Mouse (Mus musculus) stomach, embryonic 14.5 days (tissue): Measurements from ENCODE around the gene Wdfy2. TPM values are rescaled to one million over a fixed set of nuclear protein-coding genes. Genes with fewer than 3 reads are reported as not detected.
"Not testable (repeated sequence)": the region's sequence is repeated elsewhere in the genome, so short reads cannot be mapped to it uniquely, and the experiment has no call there.

Experiments used
- ATAC-seq: fragments of 200-750 bp; cut with Nextera tagmentation; 2 replicates; pipeline ENCODE4 v1.8.0; 2017; ENCODE audit warnings: low read depth, moderate TSS enrichment; ENCODE audit not compliant: insufficient number of reproducible peaks, insufficient read depth, low FRiP score
- H3K27ac ChIP-seq: fragments of 300-500 bp; sonication (generic); 2 replicates; pipeline ENCODE4 v1.5.1; 2014; ENCODE audit warnings: mild to moderate bottlenecking, low read length, moderate library complexity, mixed read lengths
- H3K27me3 ChIP-seq: fragments of 300-500 bp; sonication (generic); 2 replicates; pipeline ENCODE4 v1.6.1; 2014; ENCODE audit warnings: low read length, control low read depth, mixed read lengths; ENCODE audit not compliant: control insufficient read depth, insufficient read depth
- H3K36me3 ChIP-seq: fragments of 300-500 bp; sonication (generic); 2 replicates; pipeline ENCODE4 v1.6.1; 2014; ENCODE audit warnings: mild to moderate bottlenecking, control low read depth, low read length, moderate library complexity, mixed read lengths; ENCODE audit not compliant: control insufficient read depth, insufficient read depth
- H3K4me1 ChIP-seq: fragments of 300-500 bp; sonication (generic); 2 replicates; pipeline ENCODE4 v1.6.1; 2014; ENCODE audit warnings: low read length, control low read depth, mixed read lengths; ENCODE audit not compliant: control insufficient read depth, insufficient read depth
- H3K4me2 ChIP-seq: fragments of 300-500 bp; sonication (generic); replicated peaks from 2 replicates; pipeline ENCODE4 v1.6.1; 2014; ENCODE audit warnings: low read depth, low read length, control low read depth
- H3K4me3 ChIP-seq: fragments of 300-500 bp; sonication (generic); 2 replicates; pipeline ENCODE4 v1.5.1; 2014; ENCODE audit warnings: low read depth, low read length, control low read depth
- H3K9ac ChIP-seq: fragments of 300-500 bp; sonication (generic); replicated peaks from 2 replicates; pipeline ENCODE4 v1.6.1; 2014; ENCODE audit warnings: low read depth, mild to moderate bottlenecking, control low read depth, low read length, moderate library complexity, mixed read lengths
- H3K9me3 ChIP-seq: fragments of 300-500 bp; sonication (generic); 2 replicates; pipeline ENCODE4 v1.6.1; 2016; ENCODE audit warnings: low read depth, low read length, control low read depth; ENCODE audit not compliant: control insufficient read depth
- WGBS: fragments of 180-500 bp; shearing (Covaris S2); extraction: QIAGEN DNeasy Blood & Tissue Kit; methylation state at CpG from one replicate; pipeline ENCODE4 v1.1.7; 2014; 5-methylcytosine and 5-hydroxymethylcytosine counted together
- polyA plus RNA-seq: library from polyadenylated mRNA; unstranded; fragments of >200 nt; fragmentation: Nextera tagmentation; extraction: Ambion mirVana; gene quantifications from 2 replicates; pipeline ENCODE4 v1.2.1, GENCODE M21; 2014

The Wdfy2 gene
- polyA plus RNA-seq, 1 experiment from 2014 or later = 9.4 TPM

DNA sequence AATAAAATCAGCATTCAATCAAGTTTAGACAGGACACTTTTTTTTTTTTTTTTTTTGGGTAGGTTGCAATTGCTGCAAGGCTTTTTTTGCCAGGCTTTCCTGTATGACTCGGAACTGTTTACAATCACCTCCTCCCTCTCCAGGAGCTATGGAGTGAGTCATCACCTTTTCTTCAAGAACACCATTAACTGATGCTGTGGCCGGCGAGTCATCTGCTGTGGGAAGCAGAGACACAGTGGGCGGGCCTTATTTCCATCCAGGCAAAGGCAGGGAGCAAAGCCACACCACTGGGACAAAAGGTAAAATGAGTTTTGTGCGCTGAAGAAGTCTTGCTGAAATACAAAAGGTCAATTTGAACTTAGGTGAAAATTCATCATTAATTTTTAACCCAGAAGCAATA, 24.7 kb upstream of the Wdfy2 start:
- Histone ChIP-seq H3K36me3 (no peaks in the 10 kb centered on the region), H3K27me3 (no peaks in the 10 kb centered on the region), H3K9me3 (no peaks in the 10 kb centered on the region), H3K27ac (no peak overlapping the region), H3K4me1 (no peaks in the 10 kb centered on the region), H3K4me3 (no peak overlapping the region), H3K9ac (no peak overlapping the region), H3K4me2 (no peak overlapping the region)
- 28% methylated on average over 5 of the region's 5 CpGs for WGBS
- ATAC-seq = no peak

DNA sequence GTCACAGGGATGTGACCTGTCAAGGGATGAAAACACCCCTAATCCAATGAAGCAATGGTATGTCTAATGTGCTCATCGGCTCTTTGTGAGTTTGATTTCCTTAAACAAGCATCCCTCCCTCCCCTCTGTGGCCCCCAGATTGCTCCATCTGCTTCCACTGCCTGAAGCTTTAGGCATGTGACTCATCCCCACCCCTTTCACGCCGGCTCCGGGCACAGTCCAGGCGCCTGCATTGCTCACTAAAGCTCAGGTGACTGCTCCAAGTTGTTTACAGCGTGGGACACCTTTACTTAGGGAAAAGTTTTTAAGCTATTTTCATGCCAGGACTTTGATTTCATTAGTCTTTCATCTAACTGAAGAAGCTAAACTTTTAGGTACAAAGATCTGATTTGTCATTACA, 22.9 kb upstream of the Wdfy2 start:
- WGBS = 54% methylated on average over 6 of the region's 6 CpGs
- ATAC-seq = no peak
- H3K9me3 ChIP-seq = no peaks in the 10 kb centered on the region
- H3K4me2 ChIP-seq = no peak overlapping the region
- no peak overlapping the region for H3K9ac ChIP-seq
- no peaks in the 10 kb centered on the region for H3K36me3 ChIP-seq
- no peak overlapping the region for H3K4me3 ChIP-seq
- no peaks in the 10 kb centered on the region for H3K4me1 ChIP-seq
- H3K27ac ChIP-seq = no peak overlapping the region
- H3K27me3 ChIP-seq = no peaks in the 10 kb centered on the region

DNA sequence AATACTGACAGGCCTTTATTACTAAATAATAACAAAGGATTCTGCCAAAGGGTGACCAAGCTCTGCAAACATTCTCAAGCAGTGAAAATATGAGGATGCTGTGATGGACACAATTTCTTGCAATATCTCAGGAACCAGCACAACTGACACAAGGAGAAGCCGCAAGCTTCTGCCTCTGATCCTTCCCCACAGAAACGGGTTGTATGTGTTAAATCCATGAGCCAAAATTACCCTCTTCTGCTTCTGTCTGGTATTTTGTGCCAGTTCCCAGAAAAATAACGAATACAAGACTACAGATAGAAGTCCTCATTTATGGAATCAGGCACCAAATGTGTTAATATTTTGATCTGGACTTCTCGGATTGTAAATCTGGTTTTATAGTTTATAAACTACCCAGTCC, 20.7 kb upstream of the Wdfy2 start:
- no peaks in the 10 kb centered on the region for H3K36me3 ChIP-seq
- WGBS = 78% methylated on average over 4 of the region's 4 CpGs

DNA sequence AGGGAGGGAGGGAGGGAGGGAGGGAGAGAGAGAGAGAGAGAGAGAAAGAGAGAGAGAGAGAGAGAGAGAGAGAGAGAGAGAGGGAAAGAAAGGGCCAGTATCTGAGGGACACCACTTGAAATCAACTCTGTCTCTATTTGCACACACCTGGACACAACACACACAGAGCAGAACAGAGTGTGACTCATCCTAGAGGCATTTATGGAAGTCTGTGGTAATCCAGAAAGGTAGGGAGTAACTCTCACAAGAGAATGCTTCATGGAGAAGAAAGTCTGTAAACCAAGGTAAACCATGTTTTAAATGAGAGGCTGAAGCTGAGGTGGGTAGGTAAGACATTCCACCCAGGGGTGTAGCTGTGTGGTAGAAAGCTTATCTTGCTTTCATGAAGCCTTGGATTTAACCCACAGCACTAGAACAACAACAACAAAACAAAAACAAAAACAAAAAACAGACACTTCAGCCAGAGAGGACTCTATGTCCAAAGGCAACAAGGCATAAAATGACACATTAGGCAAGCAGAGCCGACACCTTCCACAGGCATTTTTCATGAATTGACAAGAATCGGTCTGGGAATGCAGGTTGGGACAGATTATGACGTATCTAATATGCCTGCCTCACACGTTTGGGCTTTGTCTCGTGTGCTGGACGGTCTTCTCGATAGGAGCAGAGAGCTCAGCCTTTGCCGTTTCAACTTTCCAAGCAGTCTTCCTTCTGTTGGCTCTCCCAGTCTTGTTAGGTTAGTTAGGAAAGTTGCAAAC, 11.7 kb upstream of the Wdfy2 start:
- no peaks in the 10 kb centered on the region for H3K4me1 ChIP-seq
- WGBS = 79% methylated on average over 8 of the region's 8 CpGs
- no peak overlapping the region for H3K4me3 ChIP-seq
- H3K9me3 ChIP-seq = no peaks in the 10 kb centered on the region
- no peak overlapping the region for H3K9ac ChIP-seq
- no peaks in the 10 kb centered on the region for H3K36me3 ChIP-seq
- H3K4me2 ChIP-seq = no peak overlapping the region
- H3K27me3 ChIP-seq = no peaks in the 10 kb centered on the region
- no peak overlapping the region for H3K27ac ChIP-seq
- ATAC-seq = no peak

More for the DNA sequence above, 20.7 kb upstream of the Wdfy2 start:
- no peaks in the 10 kb centered on the region for H3K4me1 ChIP-seq
- H3K27me3 ChIP-seq = no peaks in the 10 kb centered on the region
- H3K9ac ChIP-seq = no peak overlapping the region
- ATAC-seq = no peak
- H3K4me3 ChIP-seq = no peak overlapping the region
- no peak overlapping the region for H3K27ac ChIP-seq
- H3K4me2 ChIP-seq = no peak overlapping the region
- no peaks in the 10 kb centered on the region for H3K9me3 ChIP-seq

DNA sequence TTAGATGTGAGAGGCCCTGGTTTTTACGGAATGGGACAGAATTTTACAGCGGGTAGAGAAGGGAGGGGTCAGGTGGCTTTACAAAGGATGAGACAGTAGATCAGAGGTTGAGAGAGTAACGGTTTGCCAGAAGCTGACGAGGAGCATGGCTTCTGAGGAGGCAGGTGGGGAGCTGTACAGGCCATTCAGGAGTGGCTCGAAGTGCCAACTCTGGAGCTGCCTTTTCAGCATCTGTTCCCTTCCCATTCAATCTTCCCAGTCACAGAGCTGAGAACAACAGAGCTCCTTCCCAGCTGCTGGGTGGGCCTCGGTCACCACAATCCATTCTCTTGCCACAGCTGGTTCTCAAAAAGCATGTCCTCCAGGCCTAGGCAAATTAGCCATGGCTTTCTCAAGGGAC, 8.2 kb upstream of the Wdfy2 start:
- H3K9ac ChIP-seq = no peak overlapping the region
- no peaks in the 10 kb centered on the region for H3K9me3 ChIP-seq
- H3K36me3 ChIP-seq = no peaks in the 10 kb centered on the region
- H3K27ac ChIP-seq = no peak overlapping the region
- H3K4me3 ChIP-seq = no peak overlapping the region
- H3K4me2 ChIP-seq = no peak overlapping the region
- 51% methylated on average over 6 of the region's 6 CpGs for WGBS
- no peak for ATAC-seq
- no peaks in the 10 kb centered on the region for H3K4me1 ChIP-seq
- no peaks in the 10 kb centered on the region for H3K27me3 ChIP-seq

DNA sequence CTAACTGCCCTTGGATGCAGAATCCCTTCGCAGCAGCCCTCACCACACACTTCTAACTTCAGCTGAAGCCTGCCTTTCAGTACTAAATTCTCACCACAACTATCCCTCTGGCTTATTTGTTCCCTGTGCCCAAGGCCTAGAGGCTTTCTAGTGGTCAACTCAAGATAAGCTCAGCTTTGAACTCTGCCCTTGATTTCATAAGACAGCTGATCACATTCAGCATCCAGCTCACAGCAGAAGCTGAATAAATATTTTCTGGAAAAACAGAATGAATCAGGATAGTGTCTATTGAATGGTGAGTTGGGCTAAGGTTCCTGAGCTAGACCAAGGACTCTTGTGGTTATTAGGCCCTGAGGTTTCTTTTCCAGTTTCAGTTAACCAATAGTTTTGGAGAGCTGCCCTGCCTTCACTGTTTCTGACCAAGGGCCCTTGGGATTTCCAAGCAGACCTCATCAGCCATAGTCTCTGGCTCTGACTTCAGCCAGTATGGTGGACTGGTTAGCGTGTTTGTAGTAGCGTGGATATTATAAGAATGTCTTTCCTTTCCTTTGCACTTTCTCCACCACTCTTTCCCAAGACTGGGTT, 5.7 kb upstream of the Wdfy2 start:
- H3K4me1 ChIP-seq = no peaks in the 10 kb centered on the region
- H3K27me3 ChIP-seq = no peaks in the 10 kb centered on the region
- H3K9me3 ChIP-seq = no peaks in the 10 kb centered on the region
- no peaks in the 10 kb centered on the region for H3K36me3 ChIP-seq
- H3K9ac ChIP-seq = no peak overlapping the region
- no peak for ATAC-seq
- no peak overlapping the region for H3K4me2 ChIP-seq
- 97% methylated on average over 3 of the region's 3 CpGs for WGBS
- H3K4me3 ChIP-seq = no peak overlapping the region
- H3K27ac ChIP-seq = no peak overlapping the region

DNA sequence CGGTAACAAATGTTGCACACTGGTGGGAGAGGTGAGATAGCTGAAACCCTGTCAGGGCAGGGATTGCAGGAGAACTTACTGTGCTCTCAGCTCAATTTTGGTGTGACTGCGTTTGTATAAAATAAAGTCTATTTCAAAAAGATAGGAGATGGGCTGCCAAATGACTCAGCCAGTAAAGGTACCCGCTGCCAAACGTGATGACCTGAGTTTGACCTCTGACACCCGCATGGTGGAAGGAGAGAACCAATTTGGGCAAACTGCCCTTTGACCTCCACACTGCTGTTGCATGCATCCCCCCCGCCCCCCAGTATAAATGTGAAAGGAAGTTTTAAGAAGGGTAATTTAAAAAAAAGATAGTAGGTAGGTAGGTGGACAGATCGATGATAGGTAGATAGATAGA, 4.4 kb upstream of the Wdfy2 start:
- Histone ChIP-seq H3K27me3 (no peaks in the 10 kb centered on the region), H3K9ac (no peak overlapping the region), H3K27ac (no peak overlapping the region), H3K4me3 (no peak overlapping the region), H3K9me3 (no peaks in the 10 kb centered on the region), H3K4me1 (no peaks in the 10 kb centered on the region), H3K36me3 (no peaks in the 10 kb centered on the region), H3K4me2 (no peak overlapping the region)
- no peak for ATAC-seq
- 53% methylated on average over 7 of the region's 7 CpGs for WGBS

DNA sequence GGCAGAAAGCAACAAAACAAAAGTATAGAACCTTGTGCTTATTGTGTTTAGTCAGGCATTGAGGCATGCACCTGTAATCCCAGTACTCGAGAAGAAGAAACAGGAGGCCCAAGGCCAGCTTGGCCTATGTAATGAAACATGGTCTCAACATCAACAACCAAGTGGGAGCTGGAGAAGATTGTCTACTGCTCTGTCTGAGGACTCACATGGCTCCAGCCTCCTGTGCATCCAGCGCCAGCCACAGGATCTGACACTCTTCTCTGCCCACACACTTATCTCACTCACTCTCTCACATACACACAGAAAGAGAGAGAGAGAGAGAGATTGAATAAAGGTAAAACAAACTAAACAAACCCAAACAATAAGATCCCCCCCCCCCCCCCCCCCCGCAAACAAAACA, 3.9 kb upstream of the Wdfy2 start:
- no peak overlapping the region for H3K27ac ChIP-seq
- no peak overlapping the region for H3K4me2 ChIP-seq
- 61% methylated on average over 2 of the region's 3 CpGs for WGBS
- H3K9ac ChIP-seq = no peak overlapping the region
- H3K36me3 ChIP-seq = no peaks in the 10 kb centered on the region
- no peaks in the 10 kb centered on the region for H3K9me3 ChIP-seq
- no peaks in the 10 kb centered on the region for H3K27me3 ChIP-seq
- 0 out of 2 replicates have a peak, but pooled peaks cover 2% of the 10 kb centered on the region for H3K4me1 ChIP-seq
- no peak overlapping the region for H3K4me3 ChIP-seq
- ATAC-seq = no peak

DNA sequence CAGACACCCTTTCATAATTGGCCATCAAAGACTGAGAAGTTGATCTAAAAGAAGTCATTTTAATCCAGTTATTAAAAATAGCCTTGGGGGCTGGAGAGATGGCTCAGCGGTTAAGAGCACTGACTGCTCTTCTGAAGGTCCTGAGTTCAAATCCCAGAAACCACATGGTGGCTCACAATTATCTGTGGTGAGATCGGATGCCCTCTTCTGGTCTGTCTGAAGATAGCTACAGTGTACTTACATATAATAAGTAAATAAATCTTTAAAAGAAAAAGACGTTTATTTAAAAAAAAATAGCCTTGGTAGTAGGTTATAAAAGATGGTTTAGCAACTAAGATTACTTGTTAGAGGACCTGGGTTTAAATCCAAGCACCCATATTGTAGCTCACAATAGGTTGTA, 1.7 kb upstream of the Wdfy2 start:
- not testable (repeated sequence) for H3K9ac ChIP-seq, H3K9me3 ChIP-seq, ATAC-seq, H3K36me3 ChIP-seq, H3K4me1 ChIP-seq, H3K4me2 ChIP-seq, H3K27ac ChIP-seq, H3K27me3 ChIP-seq, H3K4me3 ChIP-seq
- WGBS = 79% methylated on average over 3 of the region's 3 CpGs
